In genomic region chr2:52220074-52220473, GRCm38 (mm10) we compare ENCODE assay signal across 8 mouse cellular contexts.
DNase-seq lines count a peak whose midpoint lies in the region; ATAC-seq lines count a peak whose summit lies in the region.

No protein-coding gene starts in this region.

- H3K9me3 ChIP-seq in midbrain, embryonic 11.5 days (ENCODE audit: control insufficient read depth, low read length) = no peaks in the 10 kb centered on the region
- H3K9me3 ChIP-seq in midbrain, embryonic 15.5 days = no peaks in the 10 kb centered on the region

- no peaks in the 10 kb centered on the region for H3K27me3 ChIP-seq in midbrain, embryonic 11.5 days (ENCODE audit: control insufficient read depth, insufficient read depth, low read length)
- no peaks in the 10 kb centered on the region for H3K27me3 ChIP-seq in midbrain, embryonic 15.5 days (replicated peaks)

- DNase-seq in adrenal gland, postnatal 10 days = peak; percentile 26
- DNase-seq in adrenal gland, adult 18-20 months (ENCODE audit: low spot score in 2 of 2) = no peak
- peak; percentile 86 for DNase-seq in midbrain, embryonic 11.5 days (ENCODE audit: low spot score, missing footprints)
- peak; percentile 26 to 34 for DNase-seq in cerebellum, postnatal 4 days (ENCODE audit: low spot score in 2 of 2)
- DNase-seq in kidney, postnatal 14 days = peak; percentile 6
- DNase-seq in thymus, postnatal 14 days = peak; percentile 26

- no peaks in the 10 kb centered on the region for H3K36me3 ChIP-seq in midbrain, embryonic 11.5 days (ENCODE audit: control insufficient read depth, insufficient read depth, low read length)
- no peaks in the 10 kb centered on the region for H3K36me3 ChIP-seq in midbrain, embryonic 15.5 days (replicated peaks)

- WGBS in midbrain, embryonic 11.5 days = 48% methylated on average over 8 of the region's 8 CpGs
- 33% methylated on average over 8 of the region's 8 CpGs for WGBS in midbrain, embryonic 15.5 days

- no peaks in the 10 kb centered on the region for H3K4me1 ChIP-seq in midbrain, embryonic 11.5 days (ENCODE audit: control insufficient read depth, insufficient read depth, low read length)
- H3K4me1 ChIP-seq in midbrain, embryonic 15.5 days = no peaks in the 10 kb centered on the region

- no peak overlapping the region for H3K27ac ChIP-seq in midbrain, embryonic 11.5 days (ENCODE audit: low read depth, low read length)
- H3K27ac ChIP-seq in midbrain, embryonic 15.5 days = no peak overlapping the region

- ATAC-seq in midbrain, embryonic 11.5 days (ENCODE audit: low FRiP score) = no peak
- no peak for ATAC-seq in midbrain, embryonic 15.5 days (replicated peaks)
- ATAC-seq in frontal cortex, adult (ENCODE audit: low TSS enrichment) = no peak

- H3K9ac ChIP-seq in midbrain, embryonic 11.5 days (ENCODE audit: low read length) = no peak overlapping the region
- H3K9ac ChIP-seq in midbrain, embryonic 15.5 days = no peak overlapping the region

- H3K4me2 ChIP-seq in midbrain, embryonic 11.5 days = no peak overlapping the region
- no peak overlapping the region for H3K4me2 ChIP-seq in midbrain, embryonic 15.5 days

- H3K4me3 ChIP-seq in midbrain, embryonic 11.5 days (ENCODE audit: low read depth, low read length) = no peak overlapping the region
- H3K4me3 ChIP-seq in midbrain, embryonic 15.5 days = no peak overlapping the region

Comparison
In these comparisons a context has a peak if more than half of its experiments do, and no peak if none do; other contexts are left out.
1. DNase-seq: peak in adrenal gland, postnatal 10 days (single experiment), midbrain, embryonic 11.5 days (single experiment), cerebellum, postnatal 4 days (2 of 2), kidney, postnatal 14 days (single experiment) and thymus, postnatal 14 days (single experiment); none in adrenal gland, adult 18-20 months (0 of 2).